Mouse (Mus musculus) forebrain, embryonic 14.5 days (tissue): Measurements from ENCODE around the gene Tcap. TPM values are rescaled to one million over a fixed set of nuclear protein-coding genes. Genes with fewer than 3 reads are reported as not detected.

ENCODE experiments used
- ATAC-seq: fragments of 200-750 bp; cut with Nextera tagmentation; 2 replicates; pipeline ENCODE4 v1.8.0; 2017; ENCODE audit warnings: mild to moderate bottlenecking, moderate library complexity
- DNase-seq: peaks from one replicate; pipeline ENCODE4 v3.0.0-alpha.2; 2015; ENCODE audit warnings: low spot score
- H3K27ac ChIP-seq: fragments of 300-500 bp; sonication (generic); 2 replicates; pipeline ENCODE4 v1.5.1; 2014; ENCODE audit warnings: low read depth, mild to moderate bottlenecking, control low read depth, low read length, moderate library complexity
- H3K27me3 ChIP-seq: fragments of 300-500 bp; sonication (generic); replicated peaks from 2 replicates; pipeline ENCODE4 v1.6.1; 2014; ENCODE audit warnings: low read length, control low read depth, mixed read lengths; ENCODE audit not compliant: control insufficient read depth, insufficient read depth
- H3K36me3 ChIP-seq: fragments of 300-500 bp; sonication (generic); 2 replicates; pipeline ENCODE4 v1.6.1; 2014; ENCODE audit warnings: low read length, control low read depth; ENCODE audit not compliant: control insufficient read depth, insufficient read depth
- H3K4me1 ChIP-seq: fragments of 300-500 bp; sonication (generic); 2 replicates; pipeline ENCODE4 v1.6.1; 2014; ENCODE audit warnings: antibody characterized with exemption, low read length, control low read depth; ENCODE audit not compliant: control insufficient read depth, insufficient read depth
- H3K4me2 ChIP-seq: fragments of 300-500 bp; sonication (generic); 2 replicates; pipeline ENCODE4 v1.6.1; 2014; ENCODE audit warnings: mild to moderate bottlenecking, control low read depth, low read length
- H3K4me3 ChIP-seq: fragments of 300-500 bp; sonication (generic); 2 replicates; pipeline ENCODE4 v1.5.1; 2014; ENCODE audit warnings: low read depth, low read length, control low read depth
- H3K9ac ChIP-seq: fragments of 300-500 bp; sonication (generic); 2 replicates; pipeline ENCODE4 v1.6.1; 2014; ENCODE audit warnings: mild to moderate bottlenecking, low read length, control low read depth, moderate library complexity
- H3K9me3 ChIP-seq: fragments of 300-500 bp; sonication (generic); replicated peaks from 2 replicates; pipeline ENCODE4 v1.6.1; 2016; ENCODE audit warnings: low read length, control low read depth, mixed read lengths; ENCODE audit not compliant: control insufficient read depth
- WGBS: fragments of 180-500 bp; shearing (Covaris S2); extraction: QIAGEN DNeasy Blood & Tissue Kit; methylation state at CpG from one replicate; pipeline ENCODE4 v1.1.7; 2014; 5-methylcytosine and 5-hydroxymethylcytosine counted together
- polyA plus RNA-seq: library from polyadenylated mRNA; unstranded; fragments of >200 nt; fragmentation: Nextera tagmentation; extraction: Ambion mirVana; gene quantifications from 2 replicates; pipeline ENCODE4 v1.2.1, GENCODE M21; 2014

The Tcap gene
- polyA plus RNA-seq, 1 experiment from 2014 or later, result not detected

DNA sequence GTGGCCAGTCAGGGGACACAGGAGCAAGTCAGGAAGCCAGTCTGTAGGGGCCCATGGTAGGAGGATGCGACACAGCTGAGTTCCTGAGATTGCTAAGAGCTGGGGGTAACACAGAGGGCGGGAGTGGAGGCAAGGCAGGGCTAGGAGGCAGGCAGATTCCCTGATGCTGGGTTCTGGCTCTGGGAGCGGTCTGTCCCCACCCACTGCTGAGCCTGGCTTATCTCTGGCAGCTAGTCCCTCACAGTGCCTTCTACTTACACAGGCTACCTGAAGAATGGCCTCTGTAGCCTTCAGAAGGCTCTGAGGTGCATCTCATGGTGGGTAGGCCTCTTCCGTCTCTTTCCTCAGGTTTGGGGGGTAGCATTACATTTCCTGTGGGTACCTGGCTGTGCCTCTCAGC, 9.0 kb downstream of the Tcap start:
- Histone ChIP-seq H3K27ac (no peak overlapping the region), H3K9ac (no peak overlapping the region), H3K4me1 (peaks cover 20% of the 10 kb centered on the region), H3K9me3 (no peaks in the 10 kb centered on the region), H3K4me2 (no peak overlapping the region), H3K27me3 (no peaks in the 10 kb centered on the region), H3K36me3 (no peaks in the 10 kb centered on the region), H3K4me3 (no peak overlapping the region)
- ATAC-seq, result no peak
- DNase-seq, result no peak
- 50% methylated on average over 4 of the region's 4 CpGs for WGBS

DNA sequence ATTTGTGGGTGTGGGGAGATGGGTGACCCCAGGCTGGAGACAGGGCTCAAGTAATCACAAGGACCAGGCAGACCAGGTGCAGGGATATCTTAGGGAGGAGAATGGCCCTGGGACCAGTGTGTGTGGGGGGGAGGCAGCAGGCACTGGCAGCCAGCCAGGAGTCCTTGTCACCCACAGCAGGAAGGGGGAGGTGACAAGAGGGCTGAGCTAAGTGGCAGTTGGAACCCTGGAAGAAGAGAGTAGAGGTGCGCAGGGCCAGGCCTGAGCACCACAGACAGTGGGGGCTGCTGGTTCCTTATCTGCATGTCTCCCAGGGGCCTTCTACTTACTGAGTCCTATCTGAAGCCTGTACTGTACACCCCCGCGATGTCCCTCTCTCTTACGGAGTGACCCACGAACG, 9.7 kb downstream of the Tcap start:
- H3K9ac ChIP-seq, result peak overlapping the region; percentile 21; the same call in 1 of the 2 replicates
- DNase-seq, result no peak

DNA sequence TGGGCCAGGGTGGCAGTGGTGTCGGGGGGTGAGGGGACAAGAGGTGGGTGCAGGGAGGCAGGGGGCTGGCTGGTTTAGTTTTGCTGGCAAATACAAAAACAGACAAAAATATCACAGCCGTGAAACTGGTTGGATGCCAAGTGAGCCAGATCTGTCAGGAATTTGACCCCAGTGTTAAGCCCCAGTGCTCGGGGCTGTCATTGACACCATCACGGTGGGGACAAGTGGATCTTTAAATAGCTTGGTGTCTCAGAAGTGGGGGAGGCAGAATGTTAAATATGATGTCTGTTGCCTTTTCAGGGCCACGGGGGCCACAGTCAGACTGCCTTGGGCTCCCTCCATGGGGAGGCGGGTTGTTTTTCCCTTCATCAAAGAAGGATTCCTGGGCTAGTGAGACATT, 10.7 kb downstream of the Tcap start:
- 61% methylated on average over 6 of the region's 6 CpGs for WGBS

More for the DNA sequence above, 9.7 kb downstream of the Tcap start:
- Histone ChIP-seq H3K4me3 (no peak overlapping the region), H3K27me3 (no peaks in the 10 kb centered on the region), H3K4me2 (no peak overlapping the region), H3K27ac (no peak overlapping the region), H3K4me1 (peaks cover 20% of the 10 kb centered on the region), H3K9me3 (no peaks in the 10 kb centered on the region), H3K36me3 (no peaks in the 10 kb centered on the region)
- no peak for ATAC-seq
- 75% methylated on average over 6 of the region's 6 CpGs for WGBS

DNA sequence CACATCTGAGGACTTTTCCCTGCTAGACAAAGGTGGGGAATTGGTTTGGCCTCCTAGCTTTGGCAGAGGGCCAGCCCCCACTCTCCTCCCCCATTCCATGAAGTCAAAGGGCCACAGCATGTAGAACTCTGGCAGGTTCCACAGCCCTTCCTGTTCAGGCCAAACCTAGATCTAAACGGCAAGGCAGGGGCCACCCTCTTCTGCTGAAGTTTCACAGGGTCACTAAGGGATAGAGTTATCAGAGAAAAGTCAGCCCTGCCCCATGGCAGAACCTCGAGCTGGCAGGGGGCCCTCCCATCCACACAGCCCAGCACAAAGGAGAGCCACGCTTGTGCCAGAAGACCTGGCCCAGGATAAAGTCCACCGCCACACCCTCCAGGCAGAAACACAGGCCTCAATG, 11.4 kb downstream of the Tcap start:
- H3K9ac ChIP-seq, result no peak overlapping the region; the same call in 1 of the 2 replicates
- no peak for ATAC-seq

More for the DNA sequence above, 10.7 kb downstream of the Tcap start:
- Histone ChIP-seq H3K27ac (no peak overlapping the region), H3K4me2 (no peak overlapping the region), H3K36me3 (no peaks in the 10 kb centered on the region), H3K4me1 (peaks cover 20% of the 10 kb centered on the region), H3K9me3 (no peaks in the 10 kb centered on the region), H3K27me3 (no peaks in the 10 kb centered on the region), H3K9ac (no peak overlapping the region; the same call in none of the 2 replicates), H3K4me3 (no peak overlapping the region)
- ATAC-seq (no peak), DNase-seq (no peak)

DNA sequence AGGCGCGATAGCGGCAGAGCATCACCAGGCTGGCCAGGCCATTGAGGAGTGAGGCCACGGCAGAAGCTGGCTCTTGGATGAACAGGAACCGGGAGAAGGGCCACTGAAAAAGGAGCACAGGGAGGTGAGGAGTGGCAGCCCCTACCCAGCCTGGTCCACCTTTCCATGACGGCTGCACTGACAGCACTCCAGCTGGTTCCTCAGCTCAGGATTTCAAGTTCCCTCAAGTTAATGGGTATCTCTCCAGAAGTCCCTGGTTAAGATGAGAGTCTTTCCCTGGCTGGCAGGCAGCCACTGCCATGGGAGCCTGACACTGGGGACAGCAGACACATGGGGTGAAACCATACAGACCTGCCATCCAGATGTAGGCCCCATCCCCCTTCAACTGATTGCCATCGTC, 14.3 kb downstream of the Tcap start:
- Histone ChIP-seq H3K9me3 (no peaks in the 10 kb centered on the region), H3K4me1 (peaks cover 28% of the 10 kb centered on the region), H3K27me3 (no peaks in the 10 kb centered on the region), H3K4me2 (no peak overlapping the region), H3K4me3 (no peak overlapping the region), H3K9ac (no peak overlapping the region), H3K36me3 (no peaks in the 10 kb centered on the region), H3K27ac (no peak overlapping the region)
- no peak for DNase-seq
- no peak for ATAC-seq
- WGBS, result 89% methylated on average over 7 of the region's 7 CpGs

More for the DNA sequence above, 11.4 kb downstream of the Tcap start:
- H3K4me3 ChIP-seq, result no peak overlapping the region
- no peak overlapping the region for H3K4me2 ChIP-seq
- H3K27me3 ChIP-seq, result no peaks in the 10 kb centered on the region
- no peak overlapping the region for H3K27ac ChIP-seq
- 41% methylated on average over 4 of the region's 4 CpGs for WGBS
- no peak for DNase-seq
- peaks cover 24% of the 10 kb centered on the region for H3K4me1 ChIP-seq
- no peaks in the 10 kb centered on the region for H3K9me3 ChIP-seq
- H3K36me3 ChIP-seq, result no peaks in the 10 kb centered on the region

DNA sequence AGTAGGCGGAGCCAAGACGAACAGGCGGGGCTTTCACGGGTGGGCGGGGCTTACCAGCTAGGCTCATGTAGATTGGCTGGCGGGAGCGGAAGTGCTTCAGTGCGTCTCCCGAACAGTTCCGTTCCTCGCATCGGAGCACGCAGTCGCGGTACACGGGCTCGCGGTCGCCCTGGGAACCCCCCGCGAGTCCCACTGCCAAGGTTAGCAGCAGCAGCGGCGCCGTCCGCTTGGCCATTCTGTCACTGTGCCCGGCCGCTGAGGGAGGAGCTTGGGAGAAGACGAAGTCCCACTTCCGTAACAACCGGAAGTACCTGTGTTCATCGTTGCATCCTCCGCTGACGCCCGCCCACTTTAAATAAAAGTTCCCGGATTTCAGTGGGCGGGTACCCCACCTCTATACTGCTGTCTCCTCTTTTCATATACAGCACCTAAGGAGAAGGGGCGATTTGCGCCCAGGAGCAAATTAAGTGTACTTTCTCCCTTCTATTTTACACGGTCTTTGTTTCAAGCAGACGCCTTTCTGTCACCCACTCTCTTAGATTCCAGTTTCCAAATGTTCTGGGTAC, 16.6 kb downstream of the Tcap start, which contains the start of gene Pgap3:
TSS of gene Pgap3 (minus strand) at position 330 of the 566 bp plus-strand sequence.
- WGBS, result under 1% methylated on average over 36 of the region's 40 CpGs
- ATAC-seq (peak; percentile 95), DNase-seq (peak; percentile 95)
- Histone ChIP-seq H3K36me3 (no peaks in the 10 kb centered on the region), H3K27ac (peak within 1 kb of the TSS; percentile 95), H3K4me2 (peak within 1 kb of the TSS; percentile 72), H3K4me3 (peak within 1 kb of the TSS; percentile 49), H3K9ac (peak within 1 kb of the TSS; percentile 68), H3K9me3 (no peaks in the 10 kb centered on the region), H3K27me3 (no peaks in the 10 kb centered on the region), H3K4me1 (peaks cover 8% of the 10 kb centered on the region)

DNA sequence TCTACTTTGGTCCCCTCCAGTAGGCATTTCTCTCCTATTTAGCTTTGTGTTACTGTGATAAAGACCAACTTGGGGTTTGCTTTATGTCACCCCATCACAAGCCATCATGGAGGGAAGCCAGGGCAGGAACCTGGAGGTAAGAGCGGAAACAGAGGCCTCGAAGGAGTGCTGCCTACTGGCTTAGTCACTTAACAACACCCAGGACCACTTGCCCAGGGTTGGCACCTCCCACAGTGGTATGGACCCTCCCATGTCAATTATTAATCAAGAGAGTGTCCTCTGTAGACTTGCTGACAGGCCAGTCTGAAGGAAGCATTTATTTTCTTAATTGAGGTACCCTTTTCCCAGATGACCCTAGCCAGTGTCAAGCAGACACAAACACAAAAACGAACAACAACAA, 17.2 kb downstream of the Tcap start:
- 55% methylated on average over 3 of the region's 3 CpGs for WGBS
- DNase-seq, result no peak
- Histone ChIP-seq H3K9me3 (no peaks in the 10 kb centered on the region), H3K4me3 (peak overlapping the region; percentile 49), H3K27me3 (no peaks in the 10 kb centered on the region), H3K4me1 (peaks cover 8% of the 10 kb centered on the region), H3K9ac (peak overlapping the region; percentile 68), H3K36me3 (no peaks in the 10 kb centered on the region), H3K4me2 (peak overlapping the region; percentile 72), H3K27ac (peak overlapping the region; percentile 95)
- ATAC-seq, result peak; percentile 11; the same call in 1 of the 2 replicates

DNA sequence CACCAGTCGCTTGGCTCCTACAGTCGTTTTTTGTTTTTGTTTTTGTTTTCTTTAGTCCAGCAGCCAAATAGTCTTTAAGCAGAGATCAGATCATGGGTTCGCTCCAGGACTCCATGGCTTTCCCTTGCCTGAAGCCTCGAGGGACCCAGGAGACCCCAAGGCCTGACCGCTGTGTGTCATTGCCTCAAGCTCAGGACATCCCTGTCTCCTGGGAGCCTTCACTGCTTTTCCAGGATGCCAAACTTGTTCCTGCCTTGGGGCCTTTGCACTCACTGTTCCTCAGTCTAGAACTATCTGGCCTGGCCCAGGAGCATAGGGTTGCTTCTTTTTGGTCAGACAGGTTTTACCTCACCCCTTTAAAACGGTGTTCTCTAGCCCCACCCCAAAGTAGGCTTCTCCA, 23.0 kb downstream of the Tcap start:
- H3K4me2 ChIP-seq, result no peak overlapping the region
- H3K4me3 ChIP-seq, result no peak overlapping the region
- DNase-seq (no peak), ATAC-seq (no peak)
- 74% methylated on average over 6 of the region's 6 CpGs for WGBS
- H3K9ac ChIP-seq, result no peak overlapping the region
- H3K27me3 ChIP-seq, result peaks cover 4% of the 10 kb centered on the region; the same call in 1 of the 2 replicates
- no peaks in the 10 kb centered on the region for H3K36me3 ChIP-seq
- 0 out of 2 replicates have a peak, but pooled peaks cover 4% of the 10 kb centered on the region for H3K4me1 ChIP-seq
- H3K9me3 ChIP-seq, result no peaks in the 10 kb centered on the region
- H3K27ac ChIP-seq, result no peak overlapping the region

DNA sequence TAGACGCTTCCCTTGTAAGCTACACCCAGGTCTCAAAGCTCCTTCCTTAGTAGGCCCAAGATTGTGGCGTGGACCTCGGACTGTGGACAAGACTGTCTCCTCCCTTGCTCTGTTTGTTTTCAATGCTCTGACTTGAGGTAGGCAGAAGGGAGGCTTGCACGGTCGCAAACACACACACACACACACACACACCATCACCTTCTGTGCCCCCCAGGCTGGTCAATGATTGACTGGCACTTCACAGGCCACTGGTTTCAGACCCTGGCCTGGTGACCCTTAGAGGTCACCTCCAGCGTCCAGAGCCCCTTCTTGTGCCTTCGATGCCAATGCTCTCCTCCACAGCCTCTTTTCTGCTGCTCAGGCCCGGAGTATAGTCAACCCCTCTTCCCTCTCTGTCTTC, 25.3 kb downstream of the Tcap start:
- Histone ChIP-seq H3K27ac (no peak overlapping the region), H3K4me1 (peaks cover 7% of the 10 kb centered on the region), H3K9me3 (no peaks in the 10 kb centered on the region), H3K9ac (no peak overlapping the region), H3K4me2 (peak overlapping the region; percentile 12; the same call in 1 of the 2 replicates), H3K27me3 (peaks cover 14% of the 10 kb centered on the region; the same call in 1 of the 2 replicates), H3K36me3 (no peaks in the 10 kb centered on the region), H3K4me3 (no peak overlapping the region)
- no peak for ATAC-seq
- WGBS, result 60% methylated on average over 8 of the region's 8 CpGs
- DNase-seq, result no peak
